Mouse (Mus musculus): ENCODE data around the gene Sfxn4. TPM values are rescaled to one million over a fixed set of nuclear protein-coding genes. Genes with fewer than 3 reads are reported as not detected.
A peak's percentile ranks its signal among the peaks of the same experiment; 100 is the strongest.
"Not testable (repeated sequence)": the region's sequence is repeated elsewhere in the genome, so short reads cannot be mapped to it uniquely, and the experiment has no call there.

Gene Sfxn4
- 1 to 10 TPM; 2.5 to 2.7 TPM for total RNA-seq (2021)
- long read RNA-seq, experiment 1, partial matches to known transcripts, result 0 of 1 reads
- long read RNA-seq, experiment 1, other reads (novel, unspliced or antisense), result 0 of 1 reads
- long read RNA-seq, experiment 2, partial matches to known transcripts, result 0 of 2 reads
- long read RNA-seq, experiment 2, other reads (novel, unspliced or antisense), result 0 of 2 reads

GRCm38 (mm10) chr19:60860868-60861700, at the start of gene Sfxn4:
Gene Sfxn4, minus strand, starts transcription at chr19:60861479.
- intact Hi-C loops (cut with DNase I), result no loop called here
- peak; percentile 88 for DNase-seq

- DNase-seq, result no peak
- intact Hi-C loops (cut with DNase I), result no loop called here
These were observed 49.0 kb upstream of the Sfxn4 start for GRCm38 (mm10) chr19:60910304-60910703.

GRCm38 (mm10) chr19:60905477-60905876, 44.2 kb upstream of the Sfxn4 start:
- intact Hi-C loops (cut with DNase I), result no loop called here
- no peak for DNase-seq

DNA sequence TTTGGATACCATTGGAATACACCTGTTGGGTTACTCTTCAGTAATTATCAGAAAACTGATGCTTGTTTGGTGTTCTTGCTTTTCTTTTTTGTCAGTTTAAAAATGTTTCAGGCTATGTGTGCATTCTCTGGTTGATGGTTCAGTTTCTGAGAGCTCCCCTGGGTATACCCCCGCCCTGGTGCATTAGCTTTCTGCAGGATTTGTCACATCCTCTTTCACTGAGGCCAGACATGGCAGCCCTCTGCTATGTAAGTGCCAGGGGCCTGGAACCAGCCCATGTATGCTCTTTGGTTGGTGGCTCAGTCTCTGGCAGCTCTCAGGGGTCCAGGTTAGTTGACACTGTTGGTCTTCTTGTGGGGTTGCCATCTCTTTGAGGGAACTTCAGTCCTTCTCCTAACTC, 42.7 kb upstream of the Sfxn4 start:
- no peak for DNase-seq
- intact Hi-C loops (cut with DNase I), result no loop called here

GRCm38 (mm10) chr19:60903139-60903538, 41.9 kb upstream of the Sfxn4 start:
- no peak for DNase-seq
- intact Hi-C loops (cut with DNase I), result no loop called here

- intact Hi-C loops (cut with DNase I), result no loop called here
These were observed 34.1 kb upstream of the Sfxn4 start for GRCm38 (mm10) chr19:60895251-60895880.

DNA sequence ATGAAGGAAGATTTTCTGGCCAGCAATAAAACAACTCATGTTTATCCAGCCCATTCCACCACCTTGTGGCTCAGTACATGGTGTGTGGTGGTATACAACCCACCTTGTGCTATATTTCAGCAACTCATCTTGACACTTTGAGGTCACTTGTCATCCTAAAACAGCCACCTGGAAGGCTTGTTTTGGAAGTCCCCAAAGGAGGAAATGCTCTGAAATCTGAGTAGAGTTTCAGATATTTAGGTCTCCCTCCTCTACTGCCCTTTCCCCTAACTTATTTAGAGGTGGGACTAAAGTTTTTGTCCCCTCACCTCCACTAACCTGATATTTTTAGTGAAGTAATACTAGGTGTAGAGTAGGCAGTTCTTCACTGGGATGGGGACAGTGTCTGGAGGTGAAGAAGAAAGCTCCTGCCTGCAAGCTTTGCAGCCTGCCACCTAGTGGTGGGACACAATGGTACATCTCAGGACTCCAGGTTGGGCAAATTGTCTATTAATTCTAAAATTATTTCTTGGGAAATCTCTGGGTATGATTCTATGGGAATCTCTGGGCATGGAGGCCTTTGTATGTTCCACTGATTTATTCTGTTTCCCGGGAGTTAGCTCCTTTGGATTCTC, 30.8 kb upstream of the Sfxn4 start:
- peak; percentile 23 to 53 for DNase-seq
- intact Hi-C loops (cut with DNase I), result no loop called here

More at GRCm38 (mm10) chr19:60895251-60895880, 34.1 kb upstream of the Sfxn4 start:
- DNase-seq, result no peak

DNA sequence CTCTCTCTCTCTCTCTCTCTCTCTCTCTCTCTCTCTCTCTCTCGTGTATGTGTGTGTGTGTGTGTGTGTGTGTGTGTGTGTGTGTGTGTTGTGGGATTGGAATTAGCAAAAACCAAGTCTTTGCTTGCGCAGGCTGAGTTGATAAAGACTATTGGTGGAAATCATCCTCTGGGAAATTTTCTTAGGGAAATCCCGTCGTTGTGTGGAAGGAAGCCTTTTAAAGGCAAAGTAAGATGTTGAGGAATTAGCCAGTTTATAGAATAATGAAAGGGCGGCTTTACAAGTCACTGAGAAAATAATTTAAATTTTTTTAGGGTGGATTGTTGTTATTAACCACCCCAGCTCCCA, 29.8 kb upstream of the Sfxn4 start:
- intact Hi-C loops (cut with DNase I), result no loop called here
- DNase-seq, result no peak

DNA sequence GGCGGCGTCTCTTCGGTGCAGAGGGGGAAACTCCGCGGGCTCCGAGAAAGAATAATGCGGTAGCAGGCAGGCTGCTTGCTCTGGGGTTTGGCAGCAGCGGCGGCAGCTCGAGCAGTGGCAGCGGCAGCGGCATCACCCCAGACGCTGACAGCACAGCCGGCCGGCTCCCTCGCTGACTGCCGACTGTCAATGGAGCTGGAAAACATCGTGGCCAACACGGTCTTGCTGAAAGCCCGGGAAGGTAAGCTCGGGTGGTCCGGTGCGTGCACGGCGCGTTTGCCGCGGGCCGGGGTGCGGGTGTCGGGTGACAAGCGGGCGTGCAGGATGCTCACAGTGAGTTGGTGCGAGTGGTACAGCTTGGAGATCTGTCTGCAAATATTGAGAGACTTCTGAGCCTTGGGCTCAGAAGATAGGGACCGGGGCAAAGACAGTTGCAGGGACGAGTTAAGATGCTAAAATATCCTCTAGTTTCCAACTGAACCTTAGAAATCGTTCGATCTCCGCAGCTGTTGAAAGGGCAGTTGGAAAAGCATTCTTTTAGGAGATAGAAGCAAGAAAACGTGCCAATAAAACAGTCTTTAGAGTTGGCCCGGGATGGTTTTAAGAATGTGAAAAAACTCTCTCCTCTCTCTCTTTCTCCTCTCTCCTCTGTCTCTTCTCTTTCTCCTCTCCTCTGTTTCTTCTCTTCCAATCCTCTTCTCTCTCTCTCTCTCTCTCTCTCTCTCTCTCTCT, 29.3 kb upstream of the Sfxn4 start:
- peak in 1 of 2 experiments; percentile 57 for DNase-seq
- intact Hi-C loops (cut with DNase I), result no loop called here

DNA sequence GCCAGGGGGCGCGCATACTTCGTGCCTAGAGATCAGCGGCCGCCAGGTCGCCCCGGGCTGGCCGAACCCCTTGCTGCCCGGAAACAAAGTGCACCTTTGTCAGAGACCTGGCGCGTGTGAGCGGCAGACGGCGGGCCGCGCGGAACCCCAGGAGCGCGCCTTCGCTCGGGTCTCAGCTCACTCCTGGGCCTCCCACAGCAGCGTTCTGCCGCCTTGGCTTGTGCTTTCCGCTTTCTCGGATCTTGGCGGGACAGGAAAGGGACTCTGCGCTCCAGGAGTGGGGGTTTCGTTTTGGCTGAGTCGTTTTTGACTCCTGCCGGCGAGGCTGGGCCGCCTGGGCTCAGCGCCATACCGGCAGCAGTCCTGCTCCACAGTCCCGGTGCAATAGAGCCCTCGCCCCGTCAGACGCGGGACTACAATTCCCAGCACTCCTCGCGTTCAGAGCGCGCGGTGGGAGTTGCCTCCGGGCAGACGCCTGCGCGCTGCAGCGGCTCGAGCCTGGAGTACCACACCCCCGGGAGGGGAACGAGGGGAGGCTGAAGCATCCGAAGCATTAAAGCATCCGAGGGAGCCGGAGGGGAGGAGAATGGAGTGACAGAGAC, 28.5 kb upstream of the Sfxn4 start, which contains the start of gene Grk5:
Gene Grk5 (plus strand): TSS at position 36 of the 602 bp plus-strand sequence.
- peak; percentile 92 to 94 for DNase-seq
- intact Hi-C loops (cut with DNase I), result loop anchor here (2.0 kb wide), 1 partner anchor 195 kb away; no protein-coding TSS in a partner anchor

DNA sequence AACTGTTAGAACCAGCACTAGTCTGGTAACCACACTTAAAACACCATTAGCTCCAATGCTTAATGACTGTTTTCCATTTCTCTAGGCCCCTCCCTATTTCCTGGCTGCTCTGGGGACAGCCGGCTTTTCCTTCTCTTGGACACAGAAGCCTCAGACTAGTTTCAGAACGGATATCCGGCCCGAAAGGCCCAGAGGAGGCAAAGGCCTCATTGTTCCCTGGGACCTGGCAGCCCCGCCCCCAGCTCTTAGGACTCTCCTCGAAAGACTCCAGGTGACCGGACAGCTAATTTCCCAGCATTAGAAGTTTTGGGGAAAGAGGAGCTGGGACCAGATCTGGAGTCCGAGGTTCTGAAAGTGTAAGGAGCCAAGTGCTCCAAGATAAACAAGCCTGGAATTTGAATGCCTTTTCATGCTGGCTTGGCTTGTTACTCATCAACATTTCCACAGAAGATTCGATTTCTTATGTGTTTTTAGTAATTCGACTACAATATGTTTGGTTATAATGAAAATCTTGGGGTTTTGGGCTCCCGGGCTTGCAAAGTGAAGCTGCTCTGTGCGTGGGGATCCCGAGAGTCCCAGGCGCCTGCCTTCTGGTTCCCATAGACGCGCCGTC, 27.9 kb upstream of the Sfxn4 start:
- peak; percentile 44 to 62 for DNase-seq
- intact Hi-C loops (cut with DNase I), result loop anchor here (2.0 kb wide), 1 partner anchor 196 kb away; no protein-coding TSS in a partner anchor

DNA sequence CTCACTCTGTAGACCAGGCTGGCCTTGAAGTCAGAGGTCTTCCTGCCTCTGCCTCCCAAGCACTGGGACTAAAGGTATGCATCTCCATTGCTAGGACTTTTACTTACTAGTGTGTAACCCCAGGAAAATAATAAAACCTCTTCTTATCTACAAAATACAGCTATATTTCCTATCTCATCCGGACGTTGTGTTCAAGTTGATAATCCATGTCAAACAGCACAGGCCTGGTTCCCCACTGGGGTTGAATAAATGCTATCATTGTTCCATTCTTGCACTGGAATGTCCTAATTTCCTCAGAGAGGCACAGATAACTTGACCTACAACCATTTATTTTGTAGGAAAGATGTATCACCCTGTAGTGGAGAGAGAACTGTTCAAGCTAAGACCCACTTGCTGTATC, 26.4 kb upstream of the Sfxn4 start:
- DNase-seq, result no peak
- intact Hi-C loops (cut with DNase I), result loop anchor here (2.0 kb wide), 1 partner anchor 197 kb away; no protein-coding TSS in a partner anchor

DNA sequence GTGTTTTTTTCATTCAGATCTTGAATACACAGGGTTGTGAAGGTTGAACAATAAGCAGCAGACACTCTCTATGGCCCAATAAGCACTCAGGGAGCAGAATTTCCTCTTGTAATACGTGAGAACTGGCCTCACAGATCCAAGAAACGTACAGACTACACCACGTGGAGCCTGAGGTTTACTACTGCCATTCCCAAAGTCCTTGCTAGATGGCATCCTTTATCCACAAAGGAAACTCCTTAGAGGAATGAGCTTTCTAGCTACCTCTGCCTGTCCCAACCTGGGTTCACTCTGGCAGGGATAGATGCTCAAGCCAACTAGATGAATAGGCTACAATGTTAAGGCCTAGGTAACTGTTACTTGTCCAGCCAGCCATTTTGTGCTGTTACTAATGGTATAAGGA, 21.9 kb upstream of the Sfxn4 start:
- DNase-seq, result no peak
- intact Hi-C loops (cut with DNase I), result no loop called here

GRCm38 (mm10) chr19:60874064-60874694, 12.9 kb upstream of the Sfxn4 start, which contains the start of gene Prdx3:
Gene Prdx3, minus strand, starts transcription at chr19:60874556.
- intact Hi-C loops (cut with DNase I), result no loop called here
- DNase-seq, result peak; percentile 96 to 97

DNA sequence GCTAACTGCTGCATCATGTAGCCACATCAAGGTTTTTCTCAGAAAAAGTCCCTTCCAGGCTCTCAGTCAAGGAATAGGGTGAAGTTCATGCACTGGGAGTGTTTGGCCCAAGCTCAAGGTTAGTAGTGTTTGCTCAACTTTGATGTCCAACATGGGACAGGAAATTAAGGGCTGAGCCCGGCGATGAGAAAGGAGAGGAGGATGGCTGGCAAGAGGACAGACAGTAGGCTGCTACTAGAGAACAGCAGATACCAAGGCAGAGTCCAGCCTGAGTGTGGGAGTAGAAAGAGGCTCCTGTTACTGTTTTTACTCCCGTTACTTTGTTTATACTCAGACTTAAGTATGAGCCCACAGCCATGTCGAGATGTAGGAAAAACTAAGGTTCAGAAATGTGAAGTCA, 12.2 kb upstream of the Sfxn4 start:
- intact Hi-C loops (cut with DNase I), result no loop called here
- DNase-seq, result no peak

- intact Hi-C loops (cut with DNase I), result no loop called here
- no peak for DNase-seq
These were observed 11.0 kb upstream of the Sfxn4 start for GRCm38 (mm10) chr19:60872272-60872671.

GRCm38 (mm10) chr19:60871366-60871765, 10.1 kb upstream of the Sfxn4 start:
- intact Hi-C loops (cut with DNase I), result no loop called here
- DNase-seq, result no peak

DNA sequence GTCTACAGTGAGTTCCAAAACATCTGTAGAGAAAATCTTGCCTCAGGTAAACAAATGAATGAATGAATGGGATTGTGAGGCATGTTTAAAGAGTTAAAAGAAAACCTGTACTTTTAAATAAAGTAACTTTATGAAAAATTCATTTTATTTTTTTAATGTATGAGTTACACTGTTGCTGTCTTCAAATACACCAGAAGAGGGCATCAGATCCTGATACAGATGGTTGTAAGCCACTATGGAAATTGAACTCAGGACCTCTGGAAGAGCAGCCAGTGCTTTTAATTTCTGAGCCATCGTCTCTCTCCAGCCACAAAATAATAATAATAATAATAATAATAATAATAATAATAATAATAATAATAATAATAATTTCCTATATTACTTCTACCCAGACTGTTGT, 9.2 kb upstream of the Sfxn4 start:
- DNase-seq, result no peak
- intact Hi-C loops (cut with DNase I), result no loop called here

DNA sequence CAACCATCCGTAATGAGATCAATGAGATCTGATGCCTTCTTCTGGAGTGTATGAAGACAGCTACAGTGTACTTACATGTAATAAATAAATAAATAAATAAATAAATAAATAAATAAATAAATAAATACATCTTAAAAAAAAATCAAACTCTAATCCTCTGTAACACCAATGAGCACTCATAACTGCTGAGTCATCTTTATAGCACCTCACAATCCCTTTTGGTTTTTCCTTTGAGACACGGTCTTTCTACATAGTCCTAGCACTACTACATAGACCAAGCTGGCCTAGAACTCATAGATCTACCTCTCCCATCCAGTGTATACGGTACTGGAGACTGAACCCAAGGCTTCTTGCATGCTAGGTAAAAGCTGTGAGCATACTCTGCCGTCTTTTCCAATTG, 4.9 kb upstream of the Sfxn4 start:
- intact Hi-C loops (cut with DNase I), result not testable (repeated sequence)

More for the DNA sequence above, 4.9 kb upstream of the Sfxn4 start:
- not testable (repeated sequence) for DNase-seq
